Comparison of ENCODE assay signal across 8 mouse cellular contexts in genomic region chr4:24965918-24966298, GRCm38 (mm10). TPM values are rescaled to one million over a fixed set of nuclear protein-coding genes. Genes with fewer than 3 reads are reported as not detected.
A peak's percentile ranks its signal among the peaks of the same experiment; 100 is the strongest.
DNase-seq lines count a peak whose midpoint lies in the region; ATAC-seq and TF ChIP-seq lines count a peak whose summit lies in the region.

No protein-coding gene starts in this region.

- TF ChIP-seq CTCF in ES-Bruce4 (IDR thresholded peaks at IDR 0.05; ENCODE audit: low read depth, low read length), result no peak
- no peak for TF ChIP-seq CTCF in liver, embryonic 14.5 days (IDR thresholded peaks at IDR 0.05; ENCODE audit: low read depth)

- TF ChIP-seq POLR2A in ES-Bruce4 (IDR thresholded peaks at IDR 0.05; ENCODE audit: insufficient read depth, low read length), result no peak

- H3K36me3 ChIP-seq in heart, embryonic 14.5 days (ENCODE audit: control insufficient read depth, insufficient read depth, low read length), result no peaks in the 10 kb centered on the region
- no peaks in the 10 kb centered on the region for H3K36me3 ChIP-seq in ES-Bruce4 (ENCODE audit: control insufficient read depth, insufficient read depth, low read length, poor library complexity, severe bottlenecking)
- no peaks in the 10 kb centered on the region for H3K36me3 ChIP-seq in forebrain, embryonic 14.5 days (ENCODE audit: control insufficient read depth, insufficient read depth, low read length)
- H3K36me3 ChIP-seq in liver, embryonic 14.5 days (replicated peaks; ENCODE audit: control insufficient read depth, insufficient read depth, low read depth), result no peaks in the 10 kb centered on the region

- H3K4me1 ChIP-seq in heart, embryonic 14.5 days (ENCODE audit: control insufficient read depth in 2 of 2, insufficient read depth in 2 of 2, low read length in 2 of 2), result no peaks in the 10 kb centered on the region; a peak in 1 of 4 replicates
- no peaks in the 10 kb centered on the region for H3K4me1 ChIP-seq in ES-Bruce4 (ENCODE audit: control insufficient read depth, insufficient read depth, low read length)
- peaks cover 11% of the 10 kb centered on the region for H3K4me1 ChIP-seq in forebrain, embryonic 14.5 days (ENCODE audit: control insufficient read depth, insufficient read depth, low read length)
- H3K4me1 ChIP-seq in liver, embryonic 14.5 days (replicated peaks; ENCODE audit: control insufficient read depth in 2 of 2, insufficient read depth in 2 of 2, low read length in 1 of 2), result no peaks in the 10 kb centered on the region

- peak; percentile 40; the same call in 1 of the 2 replicates for ATAC-seq in heart, embryonic 14.5 days (ENCODE audit: insufficient number of reproducible peaks, insufficient read depth, low FRiP score, low read depth)
- ATAC-seq in forebrain, embryonic 14.5 days, result peak; percentile 65; the same call in 1 of the 2 replicates
- no peak for ATAC-seq in liver, embryonic 14.5 days (ENCODE audit: insufficient read depth)
- no peak for ATAC-seq in CD4-positive, CD25-positive, alpha-beta regulatory T cell, adult 4 months

- peaks cover 3% of the 10 kb centered on the region; the same call in 1 of the 2 replicates for H3K27me3 ChIP-seq in heart, embryonic 14.5 days (ENCODE audit: control insufficient read depth, insufficient read depth, low read length)
- H3K27me3 ChIP-seq in ES-Bruce4 (ENCODE audit: control insufficient read depth, insufficient read depth, low read length, poor library complexity, severe bottlenecking), result peaks cover 3% of the 10 kb centered on the region
- no peaks in the 10 kb centered on the region for H3K27me3 ChIP-seq in forebrain, embryonic 14.5 days (replicated peaks; ENCODE audit: control insufficient read depth, insufficient read depth, low read length)
- H3K27me3 ChIP-seq in liver, embryonic 14.5 days (ENCODE audit: control insufficient read depth, insufficient read depth, low read length), result peaks cover 23% of the 10 kb centered on the region

- peak overlapping the region; percentile 59 to 70 for H3K4me3 ChIP-seq in heart, embryonic 14.5 days (ENCODE audit: control insufficient read depth in 1 of 2, insufficient read depth in 1 of 2, low read depth in 1 of 2, low read length in 2 of 2)
- H3K4me3 ChIP-seq in ES-Bruce4 (ENCODE audit: low read depth, low read length), result peak overlapping the region; percentile 40
- peak overlapping the region; percentile 73 for H3K4me3 ChIP-seq in forebrain, embryonic 14.5 days (ENCODE audit: low read depth, low read length)
- H3K4me3 ChIP-seq in liver, embryonic 14.5 days (ENCODE audit: insufficient read depth in 1 of 2, low read depth in 2 of 2, low read length in 2 of 2), result no peak overlapping the region; a peak in 1 of 4 replicates

- no peak overlapping the region for H3K27ac ChIP-seq in heart, embryonic 14.5 days (replicated peaks in 1 of 2; ENCODE audit: control insufficient read depth in 1 of 2, insufficient read depth in 1 of 2, low read depth in 2 of 2, low read length in 2 of 2)
- no peak overlapping the region for H3K27ac ChIP-seq in ES-Bruce4 (ENCODE audit: insufficient read depth, low read length)
- H3K27ac ChIP-seq in forebrain, embryonic 14.5 days (ENCODE audit: low read depth, low read length), result peak overlapping the region; percentile 93
- H3K27ac ChIP-seq in liver, embryonic 14.5 days, result no peak overlapping the region

- WGBS in heart, embryonic 14.5 days, result 9% methylated on average over 8 of the region's 8 CpGs
- WGBS in forebrain, embryonic 14.5 days, result 6% methylated on average over 8 of the region's 8 CpGs
- WGBS in liver, embryonic 14.5 days (ENCODE audit: insufficient replicate concordance), result 9% methylated on average over 8 of the region's 8 CpGs

- intact Hi-C loops in heart, postnatal 36 days (cut with DNase I), result loop anchor here (10.0 kb wide), 1 partner anchor 319 kb away; the partner anchor contains the start of gene Ufl1

- H3K9me3 ChIP-seq in heart, embryonic 14.5 days (ENCODE audit: control insufficient read depth, low read length), result no peaks in the 10 kb centered on the region
- no peaks in the 10 kb centered on the region for H3K9me3 ChIP-seq in ES-Bruce4 (replicated peaks; ENCODE audit: control insufficient read depth, insufficient read depth, low read length, poor library complexity, severe bottlenecking)
- no peaks in the 10 kb centered on the region for H3K9me3 ChIP-seq in forebrain, embryonic 14.5 days (replicated peaks; ENCODE audit: control insufficient read depth, low read length)
- no peaks in the 10 kb centered on the region for H3K9me3 ChIP-seq in liver, embryonic 14.5 days (ENCODE audit: control insufficient read depth, low read length)

- no peak for DNase-seq in heart, postnatal 36 days
- DNase-seq in forebrain, embryonic 14.5 days (ENCODE audit: low spot score), result no peak
- no peak for DNase-seq in liver, embryonic 14.5 days (ENCODE audit: low read depth in 3 of 3, low spot score in 3 of 3)
- DNase-seq in layer of hippocampus, postnatal 10 days (ENCODE audit: low spot score in 2 of 2), result no peak
- DNase-seq in urinary bladder, postnatal 4 days (ENCODE audit: low spot score in 2 of 2), result no peak

- H3K4me2 ChIP-seq in heart, embryonic 14.5 days (ENCODE audit: low read length), result peak overlapping the region; percentile 82
- H3K4me2 ChIP-seq in forebrain, embryonic 14.5 days (ENCODE audit: low read length), result peak overlapping the region; percentile 65
- H3K4me2 ChIP-seq in liver, embryonic 14.5 days (ENCODE audit: low read depth), result peak overlapping the region; percentile 60

- TF ChIP-seq EP300 in ES-Bruce4 (IDR thresholded peaks at IDR 0.05; ENCODE audit: insufficient read depth, low read depth, low read length), result no peak
- TF ChIP-seq EP300 in liver, embryonic 14.5 days (IDR thresholded peaks at IDR 0.05; ENCODE audit: low read depth), result no peak

- peak overlapping the region; percentile 76 for H3K9ac ChIP-seq in heart, embryonic 14.5 days (ENCODE audit: low read length)
- peak overlapping the region; percentile 96; the same call in 1 of the 2 replicates for H3K9ac ChIP-seq in ES-Bruce4 (ENCODE audit: low read depth, poor library complexity, severe bottlenecking)
- H3K9ac ChIP-seq in forebrain, embryonic 14.5 days (ENCODE audit: low read length), result peak overlapping the region; percentile 94
- H3K9ac ChIP-seq in liver, embryonic 14.5 days (replicated peaks), result no peak overlapping the region

RNA-seq across cellular contexts. Expression of gene Gpr63, which starts 0.3 kb away (rescaled TPM):
- 0.54 and 0.78 TPM in 2 replicates for polyA plus RNA-seq in heart, embryonic 14.5 days (2014; fragmentation: Nextera tagmentation; extraction: Ambion mirVana)
- 1 to 10 TPM in 1 of 2 experiments, under 1 TPM in 1; 0.92 to 1.8 TPM for total RNA-seq in heart, postnatal 36 days (2021)
- polyA plus RNA-seq in ES-Bruce4 (2011; ENCODE audit: insufficient read depth, insufficient read length, low read depth, missing spikeins), result 2.4 and 2.8 TPM in 2 replicates
- polyA plus RNA-seq in forebrain, embryonic 14.5 days (2014; fragmentation: Nextera tagmentation; extraction: Ambion mirVana), result 3.0 and 4.3 TPM in 2 replicates
- polyA plus RNA-seq in liver, embryonic 14.5 days (2012; rRNA removed), result 0.02 TPM in 2 replicates
- not detected in 2 replicates for polyA plus RNA-seq in liver, embryonic 14.5 days (2014; fragmentation: Nextera tagmentation; extraction: Ambion mirVana)
- not detected for polyA plus RNA-seq in CD4-positive, CD25-positive, alpha-beta regulatory T cell, adult 4 months (2017; shearing (Covaris generic))
- 10 to 100 TPM; 86.1 to 91.9 TPM for total RNA-seq in layer of hippocampus, postnatal 10 days (2021)

Comparison
In these comparisons a context has a peak if more than half of its experiments do, and no peak if none do; other contexts are left out.
1. ATAC-seq: peak in heart, embryonic 14.5 days (single experiment) and forebrain, embryonic 14.5 days (single experiment); none in liver, embryonic 14.5 days (single experiment) and CD4-positive, CD25-positive, alpha-beta regulatory T cell, adult 4 months (single experiment).
2. H3K4me3 ChIP-seq: peak in heart, embryonic 14.5 days (2 of 2), ES-Bruce4 (single experiment) and forebrain, embryonic 14.5 days (single experiment); none in liver, embryonic 14.5 days (0 of 2).
3. Peak in every context shown above with its lines, with median percentiles within 50 percentile points of each other: H3K4me2 ChIP-seq.